Mouse (Mus musculus) heart, adult 2 months (tissue): ENCODE results near the gene Tnfrsf21. TPM values are rescaled to one million over a fixed set of nuclear protein-coding genes. Genes with fewer than 3 reads are reported as not detected.

Experiments
- DNase-seq, 2 experiments: peaks; one replicate each; pipeline ENCODE4 v3.0.0; 2021
- H3K27ac ChIP-seq: fragments of 200-600 bp; 2 replicates; pipeline ENCODE4 v1.8.1; 2022
- H3K27me3 ChIP-seq: fragments of 200-500 bp; 2 replicates; pipeline ENCODE4 v1.6.1; 2012; ENCODE audit warnings: mild to moderate bottlenecking, low read length, inconsistent platforms, mixed read lengths; ENCODE audit not compliant: control insufficient read depth, insufficient read depth
- H3K36me3 ChIP-seq: fragments of 200-500 bp; 2 replicates; pipeline ENCODE4 v1.6.1; 2012; ENCODE audit warnings: low read length, inconsistent platforms; ENCODE audit not compliant: control insufficient read depth, insufficient read depth
- H3K4me1 ChIP-seq: fragments of 200-500 bp; 2 replicates; pipeline ENCODE4 v1.6.1; 2011; ENCODE audit warnings: low read length; ENCODE audit not compliant: control insufficient read depth, insufficient read depth
- H3K4me3 ChIP-seq: fragments of 200-600 bp; 2 replicates; pipeline ENCODE4 v1.8.1; 2022
- H3K79me2 ChIP-seq: fragments of 200-500 bp; replicated peaks from 2 replicates; pipeline ENCODE4 v1.6.1; 2012; ENCODE audit warnings: mild to moderate bottlenecking, inconsistent platforms, low read length, moderate library complexity, mixed read lengths; ENCODE audit not compliant: control insufficient read depth, insufficient read depth
- H3K9ac ChIP-seq: fragments of 200-500 bp; 2 replicates; pipeline ENCODE4 v1.6.1; 2012; ENCODE audit warnings: low read depth, mild to moderate bottlenecking, control low read depth, inconsistent platforms, low read length, mixed read lengths
- CTCF ChIP-seq: fragments of 200-600 bp; IDR thresholded peaks from 2 replicates; pipeline ENCODE4 v1.8.1; 2022; ENCODE audit warnings: antibody characterized with exemption, mild to moderate bottlenecking, moderate library complexity
- EP300 ChIP-seq: fragments of 200-500 bp; IDR thresholded peaks from 2 replicates; pipeline ENCODE4 v1.6.1; 2011; ENCODE audit warnings: low read depth, low read length, control low read depth; ENCODE audit not compliant: insufficient read depth
- POLR2A ChIP-seq: fragments of 200-500 bp; IDR thresholded peaks from 2 replicates; pipeline ENCODE4 v1.6.1; 2011; ENCODE audit warnings: mild to moderate bottlenecking, low read depth, low read length, control low read depth; ENCODE audit not compliant: insufficient read depth
- WGBS: fragments of 180-500 bp; shearing (Covaris S2); methylation state at CpG from one replicate; pipeline ENCODE4 v1.1.7; 2018; 5-methylcytosine and 5-hydroxymethylcytosine counted together
- intact Hi-C: fragments of 180-260 bp; cut with DNase I; formaldehyde crosslinking; loops from one replicate; pipeline ENCODE4 v1.15.1; 2025
- polyA plus RNA-seq: library from polyadenylated mRNA; depleted of rRNA; stranded (reverse); fragments of >200 nt; gene quantifications from 2 replicates; pipeline ENCODE4 v1.2.3, GENCODE M21; 2012
- total RNA-seq, 2 experiments: library from RNA; stranded (reverse); gene quantifications; 2 replicates each; pipeline ENCODE4 v1.2.3; 2021

The Tnfrsf21 gene
- total and polyA plus RNA-seq, 3 experiments = 9.2 to 14.6 (median 14.2) TPM

DNA sequence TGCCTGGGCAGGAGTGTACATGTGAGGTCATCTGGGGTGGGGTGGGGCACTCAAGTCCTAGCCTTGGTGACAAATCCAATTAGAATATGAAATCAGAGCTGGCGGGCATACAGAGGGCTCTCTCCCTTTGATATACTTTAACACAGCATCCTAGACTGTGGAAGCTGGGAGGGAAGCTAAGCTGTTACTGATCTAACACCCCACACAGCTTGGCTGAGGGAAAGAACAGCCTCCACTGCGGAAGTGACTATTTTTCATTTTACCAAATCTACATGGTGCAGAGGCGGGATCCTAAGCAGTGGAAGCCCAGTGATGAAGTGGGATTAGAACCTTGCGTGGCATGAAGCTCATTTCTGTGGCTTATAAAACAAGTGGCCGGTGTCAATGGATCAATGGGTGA is 4.7 kb downstream of the Tnfrsf21 start:
- WGBS = 92% methylated on average over 5 of the region's 5 CpGs

DNA sequence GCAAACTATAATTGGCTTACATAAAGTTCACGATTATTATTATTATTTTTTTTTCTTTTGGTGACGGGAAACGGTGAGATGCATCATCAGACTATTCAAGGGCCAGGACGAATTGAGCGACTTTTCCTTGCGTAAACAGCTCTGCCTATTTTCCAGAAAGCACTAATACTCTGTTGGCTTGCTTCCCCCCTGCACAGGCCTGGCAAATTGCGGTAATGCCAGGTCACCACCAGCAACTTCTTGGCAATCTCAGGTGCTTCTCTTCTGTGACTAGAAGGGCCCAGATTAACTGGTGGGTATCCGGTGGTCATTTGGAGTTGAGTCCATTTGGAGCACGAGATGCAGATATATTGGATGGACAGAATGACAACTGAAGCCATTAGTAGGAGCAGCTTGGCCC is 5.7 kb downstream of the Tnfrsf21 start:
- intact Hi-C loops = no loop called here
- Histone ChIP-seq H3K36me3 (no peaks in the 10 kb centered on the region), H3K4me1 (peaks cover 1% of the 10 kb centered on the region), H3K79me2 (peaks cover 3% of the 10 kb centered on the region; the same call in 1 of the 2 replicates), H3K27me3 (no peaks in the 10 kb centered on the region), H3K9ac (no peak overlapping the region), H3K27ac (no peak overlapping the region), H3K4me3 (no peak overlapping the region)
- DNase-seq = no peak
- 92% methylated on average over 9 of the region's 9 CpGs for WGBS
- no peak for TF ChIP-seq POLR2A
- no peak for TF ChIP-seq EP300
- TF ChIP-seq CTCF = no peak

More for the DNA sequence above, 4.7 kb downstream of the Tnfrsf21 start:
- Histone ChIP-seq H3K79me2 (peaks cover 1% of the 10 kb centered on the region; the same call in 1 of the 2 replicates), H3K4me1 (peaks cover 1% of the 10 kb centered on the region), H3K9ac (no peak overlapping the region), H3K27me3 (no peaks in the 10 kb centered on the region), H3K36me3 (no peaks in the 10 kb centered on the region), H3K4me3 (no peak overlapping the region), H3K27ac (no peak overlapping the region)
- no peak for DNase-seq
- intact Hi-C loops = no loop called here
- TF ChIP-seq POLR2A (no peak), EP300 (no peak), CTCF (no peak)

DNA sequence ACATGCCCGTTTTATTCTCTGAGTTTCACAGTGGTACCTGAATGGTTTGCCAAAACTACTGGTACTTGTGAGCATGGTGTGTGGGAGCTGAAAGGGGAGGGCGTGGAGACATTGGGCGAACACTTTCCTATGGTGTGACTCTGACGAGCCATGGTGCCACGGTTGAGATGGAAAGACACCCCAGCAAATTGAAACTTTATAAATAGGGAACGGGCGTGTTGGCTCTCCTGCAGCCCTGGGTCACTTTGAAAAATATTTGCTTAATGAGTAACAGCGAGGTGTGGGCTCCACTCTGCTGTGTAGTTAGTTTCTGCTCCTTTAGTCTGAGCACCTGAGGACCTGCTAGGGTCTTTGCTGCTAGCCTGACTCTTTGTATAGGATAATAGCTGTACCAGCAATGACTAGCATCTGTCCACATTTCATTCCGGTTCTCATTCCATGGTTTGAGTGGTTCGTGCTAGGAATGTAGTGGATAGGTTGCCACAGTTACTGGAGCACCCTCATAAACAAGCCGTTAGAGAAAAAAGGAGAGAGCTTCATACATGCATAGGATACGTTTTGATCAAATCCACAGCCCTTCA is 7.4 kb downstream of the Tnfrsf21 start:
- no peak for TF ChIP-seq CTCF
- no peak for TF ChIP-seq EP300
- TF ChIP-seq POLR2A = no peak
- WGBS = 89% methylated on average over 12 of the region's 12 CpGs
- Histone ChIP-seq H3K4me3 (no peak overlapping the region), H3K27me3 (no peaks in the 10 kb centered on the region), H3K79me2 (peaks cover 5% of the 10 kb centered on the region; the same call in 1 of the 2 replicates), H3K9ac (no peak overlapping the region), H3K36me3 (no peaks in the 10 kb centered on the region), H3K27ac (no peak overlapping the region), H3K4me1 (no peaks in the 10 kb centered on the region; the same call in 1 of the 2 replicates)
- intact Hi-C loops = no loop called here
- DNase-seq = no peak

DNA sequence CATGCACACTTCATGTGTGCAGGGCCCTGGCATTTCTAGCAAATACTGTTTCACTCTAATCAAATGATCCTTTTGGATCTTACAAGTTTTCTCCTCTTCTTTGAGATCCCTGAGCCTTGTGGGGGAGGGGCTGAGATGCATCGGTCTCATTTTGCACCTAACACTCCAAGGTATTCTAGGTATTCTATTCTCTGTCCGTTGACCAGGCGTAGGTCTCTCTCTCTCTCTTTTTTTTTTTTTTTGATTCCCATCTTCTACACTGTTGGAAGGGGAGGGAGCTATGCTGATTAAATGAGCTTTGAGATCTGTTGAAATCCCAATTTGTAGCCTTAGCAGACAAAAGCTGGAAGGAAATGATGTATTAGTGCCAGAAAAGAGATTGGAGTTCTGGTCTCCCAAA is 8.2 kb downstream of the Tnfrsf21 start:
- intact Hi-C loops = no loop called here
- no peaks in the 10 kb centered on the region for H3K36me3 ChIP-seq
- DNase-seq = no peak
- H3K27me3 ChIP-seq = no peaks in the 10 kb centered on the region
- H3K27ac ChIP-seq = no peak overlapping the region
- TF ChIP-seq CTCF = no peak
- TF ChIP-seq EP300 = no peak
- no peak for TF ChIP-seq POLR2A
- no peak overlapping the region for H3K4me3 ChIP-seq
- 69% methylated on average over 3 of the region's 3 CpGs for WGBS
- H3K4me1 ChIP-seq = no peaks in the 10 kb centered on the region; the same call in 1 of the 2 replicates
- H3K9ac ChIP-seq = no peak overlapping the region
- H3K79me2 ChIP-seq = peaks cover 3% of the 10 kb centered on the region; the same call in 1 of the 2 replicates

DNA sequence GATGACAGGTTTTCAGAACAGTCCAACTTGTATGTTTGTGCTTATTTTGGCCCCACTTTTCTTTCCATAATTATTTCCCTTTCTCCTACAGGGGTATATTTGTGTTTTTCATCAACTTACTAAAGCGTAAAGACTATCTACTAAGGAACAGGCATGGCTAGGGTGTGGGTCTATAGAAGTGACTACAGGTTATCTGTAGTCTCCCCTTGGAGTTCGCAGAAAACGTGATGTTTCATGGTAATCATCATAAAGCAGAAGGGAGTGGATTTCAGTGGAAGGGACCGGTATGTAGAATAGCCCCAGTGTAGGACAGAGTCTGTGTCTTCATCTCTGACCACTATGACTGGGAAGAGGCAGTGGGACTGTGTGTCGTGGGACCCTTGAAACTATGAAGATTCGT is 8.7 kb downstream of the Tnfrsf21 start:
- WGBS = 80% methylated on average over 6 of the region's 6 CpGs
- intact Hi-C loops = no loop called here
- Histone ChIP-seq H3K79me2 (peaks cover 3% of the 10 kb centered on the region; the same call in 1 of the 2 replicates), H3K27ac (no peak overlapping the region), H3K9ac (no peak overlapping the region), H3K4me3 (no peak overlapping the region), H3K4me1 (no peaks in the 10 kb centered on the region; the same call in 1 of the 2 replicates), H3K36me3 (no peaks in the 10 kb centered on the region), H3K27me3 (no peaks in the 10 kb centered on the region)
- no peak for DNase-seq
- no peak for TF ChIP-seq CTCF
- no peak for TF ChIP-seq POLR2A
- TF ChIP-seq EP300 = no peak

DNA sequence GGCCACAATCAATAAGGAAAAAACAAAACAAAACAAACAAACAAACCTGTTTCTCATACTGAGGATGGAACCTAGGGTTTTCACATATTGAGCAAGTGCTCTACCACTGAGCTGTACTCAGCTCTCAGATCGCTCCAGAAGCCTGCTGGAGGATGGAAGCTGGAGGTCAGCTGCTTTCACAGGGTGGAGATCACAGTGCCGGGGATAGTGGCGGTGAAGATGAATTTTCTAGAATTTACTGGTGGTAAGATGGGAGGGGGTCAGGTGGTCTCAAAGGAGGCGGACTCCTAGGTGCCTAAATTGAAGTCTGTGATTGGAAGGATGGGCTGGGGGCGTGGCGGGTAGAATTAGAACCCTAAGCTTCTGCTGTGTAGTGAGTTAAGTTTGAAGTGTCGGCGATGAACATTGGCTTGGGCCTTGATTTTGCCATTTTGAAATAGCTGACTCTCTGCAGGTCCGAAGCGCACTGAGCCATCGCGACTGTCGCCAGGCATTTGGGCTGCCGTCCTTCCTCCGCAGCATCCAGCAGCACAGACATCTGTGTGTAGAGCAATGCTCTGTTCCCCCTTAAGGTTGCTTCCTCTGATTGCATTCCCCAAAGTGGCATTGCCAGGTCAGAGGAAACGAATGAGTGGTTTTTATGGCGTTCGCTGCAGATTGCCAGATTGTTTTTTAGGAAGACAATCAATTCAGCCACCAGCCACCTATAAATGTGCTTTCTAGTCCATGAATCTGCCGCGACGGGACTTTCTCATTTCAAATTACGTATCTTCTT is 9.7 kb downstream of the Tnfrsf21 start:
- H3K36me3 ChIP-seq = no peaks in the 10 kb centered on the region
- no peaks in the 10 kb centered on the region for H3K27me3 ChIP-seq
- no peak overlapping the region for H3K9ac ChIP-seq
- H3K79me2 ChIP-seq = peaks cover 3% of the 10 kb centered on the region; the same call in 1 of the 2 replicates
- no peaks in the 10 kb centered on the region; the same call in 1 of the 2 replicates for H3K4me1 ChIP-seq
- H3K27ac ChIP-seq = no peak overlapping the region
- DNase-seq = no peak
- TF ChIP-seq POLR2A (no peak), EP300 (no peak), CTCF (no peak)
- intact Hi-C loops = no loop called here
- H3K4me3 ChIP-seq = no peak overlapping the region
- WGBS = 91% methylated on average over 22 of the region's 22 CpGs
